Mouse (Mus musculus) naive thymus-derived CD4-positive, alpha-beta T cell, adult 2 months (primary cell): ENCODE results near the gene Eri3.

Source experiments
- DNase-seq: peaks from one replicate; pipeline ENCODE4 v3.0.0-alpha.2; 2011; ENCODE audit warnings: low read depth

The Eri3 gene

DNA sequence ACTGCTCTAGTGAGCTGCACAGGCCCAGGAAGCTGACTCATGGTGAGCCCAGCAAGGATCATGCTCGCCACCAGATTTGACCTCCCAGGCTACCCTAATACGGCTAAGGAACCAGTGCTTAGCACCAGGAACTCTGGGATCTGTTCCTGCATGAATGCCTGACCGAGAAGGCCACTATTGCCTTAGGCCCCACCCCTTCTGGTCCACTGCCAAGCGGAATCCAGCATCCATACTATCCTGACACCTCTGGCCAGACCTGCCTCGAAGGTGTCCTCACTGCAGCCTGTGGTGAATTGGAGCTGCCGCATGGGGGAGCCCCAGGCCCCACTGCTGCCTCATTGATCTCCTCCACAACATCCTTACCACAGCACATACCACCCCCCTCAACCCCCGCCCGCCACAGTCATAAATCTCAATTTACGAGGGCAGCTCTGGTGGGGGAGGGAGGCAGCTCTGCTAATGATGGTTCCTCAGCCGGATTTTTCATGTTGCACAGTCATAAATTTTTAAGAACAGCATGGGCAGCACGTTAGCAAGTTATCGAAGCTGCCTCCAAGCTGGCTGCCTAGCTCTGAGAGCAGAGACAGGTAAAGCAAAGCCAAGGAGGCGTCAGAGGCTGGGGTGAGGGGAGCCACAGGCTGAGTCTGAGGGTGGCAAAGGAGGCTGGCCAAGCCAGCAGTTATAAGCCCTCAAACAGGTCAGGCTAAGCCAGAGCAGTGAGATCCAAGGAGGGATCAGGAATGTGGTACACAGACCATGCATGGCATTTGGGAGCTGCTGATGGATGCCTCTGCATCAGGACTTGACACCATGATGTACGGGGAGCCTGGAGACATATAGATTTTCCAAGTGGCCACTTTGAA is 108.6 kb downstream of the Eri3 start:
- DNase-seq = no peak

DNA sequence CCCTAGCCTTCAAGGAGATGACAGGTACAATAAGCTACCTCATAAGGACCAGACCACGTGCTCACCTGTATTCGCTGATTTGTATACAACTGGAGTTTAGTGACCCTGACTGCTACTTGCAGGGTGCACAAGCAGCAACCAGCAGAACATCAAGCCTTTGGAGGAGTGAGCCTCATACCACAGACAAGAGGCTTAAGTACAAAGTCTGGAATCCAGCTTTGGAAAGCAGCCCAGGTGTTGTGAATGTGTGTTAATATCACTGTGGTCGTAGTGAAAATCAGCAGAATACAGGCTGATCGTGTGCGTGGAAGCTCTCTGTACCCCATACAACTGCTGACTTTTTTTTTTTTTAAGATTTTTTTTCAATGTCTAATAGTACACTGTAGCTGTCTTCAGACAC is 109.8 kb downstream of the Eri3 start:
- no peak for DNase-seq

DNA sequence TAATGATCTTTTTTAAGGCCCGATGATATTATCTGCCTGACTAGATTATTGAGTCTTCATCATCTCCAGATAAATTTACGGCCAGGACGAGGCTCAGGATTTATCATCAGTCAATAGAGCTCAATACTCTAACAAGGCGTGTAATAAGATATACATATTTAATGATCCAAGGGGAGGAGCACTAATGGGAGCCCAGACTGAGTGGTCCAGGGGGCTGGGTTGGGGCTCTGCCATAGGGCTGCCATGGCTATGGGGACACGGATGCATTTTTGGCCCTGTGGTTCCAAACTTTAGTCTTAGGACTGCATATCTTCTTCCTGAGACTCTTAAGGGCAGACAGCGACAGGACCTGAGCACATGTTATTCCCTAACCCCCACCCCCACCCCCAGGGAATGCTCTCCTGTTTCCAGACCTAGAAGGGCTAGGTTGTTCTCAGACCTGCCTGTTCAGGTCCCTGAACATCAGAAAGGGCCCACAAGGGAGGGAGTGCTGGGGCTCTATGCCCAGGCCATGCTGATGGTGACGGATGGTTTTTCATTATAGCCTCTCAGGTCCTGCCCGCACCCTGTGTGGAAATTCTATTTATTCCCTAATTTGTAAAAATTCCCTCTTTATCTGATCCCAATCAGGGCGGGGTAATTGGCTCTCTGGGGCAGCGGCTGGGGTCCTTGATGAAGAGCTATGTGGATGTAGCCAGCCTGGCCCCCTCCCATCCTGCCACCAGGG is 114.4 kb downstream of the Eri3 start:
- no peak for DNase-seq

- DNase-seq = no peak
These were observed 115.4 kb downstream of the Eri3 start for GRCm38 (mm10) chr4:117665531-117665930.

GRCm38 (mm10) chr4:117666054-117666453 is 115.9 kb downstream of the Eri3 start:
- DNase-seq = no peak

DNA sequence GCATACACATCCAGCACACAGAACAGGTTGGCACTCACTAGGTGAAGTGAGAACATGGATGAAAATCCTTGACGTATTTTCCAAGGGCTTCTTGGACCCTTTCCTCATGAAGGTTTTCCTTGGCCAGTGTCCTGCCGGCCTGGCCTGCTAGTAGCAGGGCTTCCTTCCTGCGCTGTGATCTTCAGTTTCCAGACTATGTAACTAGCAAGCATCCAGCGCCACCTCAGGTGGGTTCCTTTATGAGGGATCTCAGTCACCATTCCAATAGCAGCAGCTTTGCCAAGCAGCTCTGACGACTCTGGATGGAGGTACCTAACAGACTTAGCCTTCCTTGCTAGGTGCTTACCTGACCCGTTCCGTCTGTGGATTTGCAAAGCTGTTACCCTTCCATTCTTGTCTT is 119.7 kb downstream of the Eri3 start:
- no peak for DNase-seq

DNA sequence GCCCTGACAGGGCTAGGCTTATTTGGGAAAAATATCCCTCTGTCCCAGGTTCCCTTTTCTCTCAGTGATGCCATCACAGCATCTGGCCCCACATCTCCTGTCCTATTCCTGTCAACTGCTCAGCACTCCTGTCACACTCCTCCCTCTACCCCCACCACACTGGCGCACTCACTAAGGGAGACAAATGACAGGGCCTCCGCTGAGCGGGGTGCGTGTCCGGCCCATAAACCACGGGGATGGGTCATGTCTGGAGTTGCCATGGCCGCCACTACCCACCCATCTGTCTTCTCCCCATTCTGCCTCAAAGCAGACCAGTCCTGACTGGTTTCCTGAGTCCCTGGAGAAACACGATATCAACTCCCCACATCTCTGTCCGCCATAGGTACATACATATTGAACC is 121.9 kb downstream of the Eri3 start:
- DNase-seq = no peak

- DNase-seq = no peak
These were observed 123.7 kb downstream of the Eri3 start for GRCm38 (mm10) chr4:117673901-117674300.

DNA sequence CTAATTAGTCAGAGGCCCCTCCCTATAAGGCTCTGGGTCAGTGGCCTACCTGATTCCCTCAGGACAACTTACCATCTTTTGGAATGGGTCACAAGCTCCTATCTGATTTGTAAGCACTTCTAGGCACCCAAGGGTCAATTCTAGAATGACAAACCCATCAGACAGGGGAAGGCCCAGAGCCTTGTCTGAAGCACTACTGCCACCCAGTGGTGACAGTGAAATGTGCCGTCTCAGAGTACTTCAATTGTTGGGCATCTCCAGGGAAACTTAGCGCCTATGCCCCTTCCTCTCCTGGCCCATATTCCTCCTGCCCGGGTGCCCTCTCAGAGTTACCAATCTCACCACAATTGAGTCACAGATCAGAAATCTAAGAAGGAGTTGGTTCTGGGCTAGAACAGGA is 126.7 kb downstream of the Eri3 start:
- peak; percentile 73 for DNase-seq

DNA sequence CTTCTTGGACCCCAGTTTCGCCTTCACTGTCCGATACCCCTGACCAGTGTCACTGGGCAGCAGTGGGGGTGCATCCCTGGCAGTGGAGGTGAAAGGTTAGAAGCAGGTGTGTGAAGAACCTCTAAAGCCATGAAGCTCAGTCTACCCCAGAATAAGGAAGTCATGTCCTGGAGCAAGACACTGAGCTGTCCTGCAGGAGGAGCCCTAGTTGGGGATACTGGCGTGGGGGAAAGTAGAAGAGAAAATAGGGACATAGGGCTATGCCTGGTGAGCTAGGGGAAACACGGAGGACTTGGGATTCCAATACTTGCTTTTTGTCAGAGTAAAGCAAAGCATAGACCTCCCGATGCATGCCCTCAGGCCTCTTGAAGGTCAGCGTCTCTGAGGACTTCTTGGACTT is 130.8 kb downstream of the Eri3 start:
- DNase-seq = no peak

- DNase-seq = peak; percentile 92
These were observed 131.8 kb downstream of the Eri3 start, which contains the start of gene Dmap1 for GRCm38 (mm10) chr4:117681931-117682461. TSS of gene Dmap1 (minus strand) at chr4:117682273.

DNA sequence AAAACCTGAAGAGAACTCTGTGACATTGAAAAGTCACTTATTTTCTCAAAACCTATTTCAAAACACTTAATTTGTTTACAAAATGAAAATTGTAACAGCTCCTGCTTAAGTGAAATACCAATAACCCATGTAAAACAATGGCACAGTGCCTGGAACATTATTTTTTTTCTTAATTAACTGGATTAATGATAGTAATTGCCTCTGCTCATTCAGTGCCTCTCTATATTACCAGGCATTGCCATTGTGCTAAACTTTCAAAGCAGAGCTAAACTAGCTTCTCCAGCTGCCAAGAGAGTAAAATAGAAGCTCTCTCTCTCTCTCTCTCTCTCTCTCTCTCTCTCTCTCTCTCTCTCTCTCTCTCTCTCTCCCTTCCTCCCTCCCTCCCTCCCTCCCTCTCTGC is 132.3 kb downstream of the Eri3 start:
- DNase-seq = no peak

DNA sequence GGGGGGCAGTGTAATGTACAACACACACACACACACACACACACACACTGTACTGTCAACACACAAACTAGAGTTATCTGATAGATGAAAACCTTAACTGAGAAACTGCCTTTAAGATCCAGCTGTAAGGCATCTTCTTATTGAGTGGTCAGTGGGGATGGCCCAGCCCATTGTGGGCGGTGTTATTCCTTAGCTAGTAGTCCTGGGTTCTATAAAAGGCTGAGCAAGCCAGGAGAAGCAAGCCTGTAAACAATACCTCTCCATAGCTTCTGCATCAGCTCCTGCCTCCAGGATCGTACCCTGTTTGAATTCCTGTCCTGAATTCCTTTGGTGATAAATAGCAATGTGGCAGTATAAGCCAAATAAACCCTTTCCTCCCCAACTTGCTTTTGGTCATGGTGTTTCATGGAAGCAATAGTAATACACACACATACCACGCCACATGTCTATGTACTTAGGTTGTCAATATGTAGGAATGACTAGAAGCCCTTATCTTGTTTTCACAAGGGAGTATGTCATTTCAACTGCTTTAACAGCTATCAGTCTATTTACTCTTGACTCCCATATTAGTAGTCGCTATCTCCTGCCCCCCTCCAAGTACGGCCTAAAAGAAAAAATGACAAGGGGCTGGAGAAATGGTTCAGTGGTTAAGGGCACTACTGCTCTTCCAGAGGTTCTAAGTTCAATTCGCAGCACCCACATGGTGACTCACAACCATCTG is 133.0 kb downstream of the Eri3 start:
- no peak for DNase-seq

DNA sequence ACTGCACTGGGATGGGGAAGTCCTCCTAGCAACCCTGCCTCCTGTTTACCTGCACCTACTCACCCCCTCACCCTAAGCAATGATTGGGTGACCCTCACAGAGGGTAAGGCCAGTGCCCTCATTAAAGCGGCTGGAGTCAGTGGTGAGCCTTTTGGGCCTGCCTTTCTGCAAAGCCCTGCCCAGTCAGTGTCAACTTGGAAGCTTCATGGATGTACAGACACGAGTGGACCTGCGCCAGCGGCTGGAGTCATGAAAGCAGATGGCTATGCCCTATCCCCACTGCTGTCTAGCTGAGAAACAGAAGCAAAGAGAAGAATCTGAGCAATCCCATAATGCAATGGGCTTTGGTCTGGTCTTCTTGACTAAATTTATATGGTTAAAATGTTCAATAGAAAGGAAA is 136.2 kb downstream of the Eri3 start:
- no peak for DNase-seq

GRCm38 (mm10) chr4:117705361-117705760 is 155.2 kb downstream of the Eri3 start:
- DNase-seq = peak; percentile 52

- DNase-seq = no peak
These were observed 158.8 kb downstream of the Eri3 start for GRCm38 (mm10) chr4:117708780-117709550.

DNA sequence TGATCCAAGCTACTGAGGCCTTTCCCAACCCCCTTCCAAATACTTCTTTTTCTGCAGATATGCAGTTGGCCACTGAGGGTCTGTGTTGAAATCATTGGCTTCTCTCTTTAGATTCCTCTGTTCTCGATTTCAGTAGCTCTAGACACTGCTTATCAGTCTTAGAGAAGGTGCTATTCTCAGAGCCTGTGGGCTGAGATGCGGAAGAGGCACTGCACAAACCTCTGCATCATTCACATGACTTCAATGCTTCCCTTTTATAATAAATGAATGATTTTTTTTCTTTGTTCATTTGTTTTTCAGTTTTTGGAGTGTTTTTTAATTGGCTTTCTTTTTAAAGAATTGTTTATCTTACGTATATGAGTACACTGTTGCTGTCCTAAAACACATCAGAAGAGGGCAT is 162.1 kb downstream of the Eri3 start:
- DNase-seq = no peak

GRCm38 (mm10) chr4:117713303-117714098 is 163.3 kb downstream of the Eri3 start:
- DNase-seq = no peak
